Mouse (Mus musculus) small intestine, adult 2 months (tissue): ENCODE results near the gene Jarid2.

ENCODE experiments used
- CTCF ChIP-seq: fragments of 200-500 bp; IDR thresholded peaks from 2 replicates; pipeline ENCODE4 v1.5.1; 2012; ENCODE audit warnings: low read depth, mild to moderate bottlenecking, control low read depth, inconsistent platforms, low read length, moderate library complexity, mixed read lengths; ENCODE audit not compliant: insufficient replicate concordance, insufficient read length; ENCODE audit errors: extremely low read depth
- POLR2A ChIP-seq: fragments of 200-500 bp; IDR thresholded peaks from 2 replicates; pipeline ENCODE4 v1.6.1; 2012; ENCODE audit warnings: low read depth, mild to moderate bottlenecking, control low read depth, inconsistent platforms, low read length, moderate library complexity

- TF ChIP-seq POLR2A: no peak
- no peak for TF ChIP-seq CTCF
Measured at GRCm38 (mm10) chr13:44902299-44902698, 173.0 kb downstream of the Jarid2 start.
